Mouse (Mus musculus): Measurements from ENCODE around the gene Cry2. TPM values are rescaled to one million over a fixed set of nuclear protein-coding genes. Genes with fewer than 3 reads are reported as not detected.
A peak's percentile ranks its signal among the peaks of the same experiment; 100 is the strongest.

Cry2 gene
- polyA plus RNA-seq, 1 experiment from 2014 or later: 25.7 TPM

GRCm38 (mm10) chr2:92391116-92391515 lies 42.7 kb downstream of the Cry2 start:
- ATAC-seq (ENCODE audit: borderline replicate concordance, extremely low read depth, low FRiP score, low TSS enrichment): no peak
- 80% methylated on average over 8 of the region's 8 CpGs for WGBS
- H3K27ac ChIP-seq: no peak overlapping the region
- no peaks in the 10 kb centered on the region for H3K9me3 ChIP-seq
- no peak overlapping the region for H3K9ac ChIP-seq
- H3K4me3 ChIP-seq: no peak overlapping the region
- H3K36me3 ChIP-seq: peaks cover 4% of the 10 kb centered on the region; the same call in 1 of the 2 replicates
- no peak overlapping the region for H3K4me2 ChIP-seq
- peaks cover 6% of the 10 kb centered on the region; the same call in 1 of the 2 replicates for H3K27me3 ChIP-seq
- peaks cover 38% of the 10 kb centered on the region for H3K4me1 ChIP-seq

GRCm38 (mm10) chr2:92390206-92390930 lies 43.5 kb downstream of the Cry2 start:
- ATAC-seq (ENCODE audit: borderline replicate concordance, extremely low read depth, low FRiP score, low TSS enrichment): no peak
- Histone ChIP-seq H3K9ac (no peak overlapping the region), H3K4me1 (peaks cover 38% of the 10 kb centered on the region), H3K27me3 (peaks cover 6% of the 10 kb centered on the region; the same call in 1 of the 2 replicates), H3K4me2 (no peak overlapping the region), H3K27ac (no peak overlapping the region), H3K9me3 (no peaks in the 10 kb centered on the region), H3K36me3 (peaks cover 6% of the 10 kb centered on the region; the same call in 1 of the 2 replicates), H3K4me3 (no peak overlapping the region)
- 69% methylated on average over 6 of the region's 6 CpGs for WGBS

- Histone ChIP-seq H3K27ac (peak overlapping the region; percentile 77), H3K27me3 (peaks cover 6% of the 10 kb centered on the region; the same call in 1 of the 2 replicates), H3K4me1 (peaks cover 38% of the 10 kb centered on the region), H3K9ac (peak overlapping the region; percentile 63; the same call in 1 of the 2 replicates), H3K4me3 (peak overlapping the region; percentile 64), H3K36me3 (peaks cover 6% of the 10 kb centered on the region; the same call in 1 of the 2 replicates), H3K9me3 (no peaks in the 10 kb centered on the region), H3K4me2 (peak overlapping the region; percentile 90)
- WGBS: 7% methylated on average over 10 of the region's 10 CpGs
- peak; percentile 3; the same call in 1 of the 2 replicates for ATAC-seq (ENCODE audit: borderline replicate concordance, extremely low read depth, low FRiP score, low TSS enrichment)
These were observed 44.2 kb downstream of the Cry2 start for GRCm38 (mm10) chr2:92389645-92390044.

- peak overlapping the region; percentile 90 for H3K4me2 ChIP-seq
- H3K36me3 ChIP-seq: peaks cover 6% of the 10 kb centered on the region; the same call in 1 of the 2 replicates
- H3K27ac ChIP-seq: peak overlapping the region; percentile 77
- peak overlapping the region; percentile 64 for H3K4me3 ChIP-seq
- ATAC-seq (ENCODE audit: borderline replicate concordance, extremely low read depth, low FRiP score, low TSS enrichment): peak; percentile 89
- H3K9me3 ChIP-seq: no peaks in the 10 kb centered on the region
- under 1% methylated on average over 55 of the region's 62 CpGs for whole genome bisulfite sequencing
- peaks cover 38% of the 10 kb centered on the region for H3K4me1 ChIP-seq
- H3K9ac ChIP-seq: peak overlapping the region; percentile 63
- H3K27me3 ChIP-seq: peaks cover 6% of the 10 kb centered on the region; the same call in 1 of the 2 replicates
These were observed 44.8 kb downstream of the Cry2 start for GRCm38 (mm10) chr2:92388891-92389641.

- Histone ChIP-seq H3K27me3 (peaks cover 6% of the 10 kb centered on the region; the same call in 1 of the 2 replicates), H3K4me2 (peak overlapping the region; percentile 90), H3K4me1 (peaks cover 38% of the 10 kb centered on the region), H3K9me3 (no peaks in the 10 kb centered on the region), H3K27ac (no peak overlapping the region), H3K9ac (peak overlapping the region; percentile 63; the same call in 1 of the 2 replicates), H3K36me3 (peaks cover 10% of the 10 kb centered on the region; the same call in 1 of the 2 replicates), H3K4me3 (peak overlapping the region; percentile 64)
- no peak for ATAC-seq (ENCODE audit: borderline replicate concordance, extremely low read depth, low FRiP score, low TSS enrichment)
- 40% methylated on average over 3 of the region's 3 CpGs for WGBS
These were observed 45.7 kb downstream of the Cry2 start for GRCm38 (mm10) chr2:92388081-92388517.

GRCm38 (mm10) chr2:92387646-92388045 lies 46.2 kb downstream of the Cry2 start:
- H3K4me2 ChIP-seq: no peak overlapping the region
- H3K4me1 ChIP-seq: peaks cover 38% of the 10 kb centered on the region
- no peak for ATAC-seq (ENCODE audit: borderline replicate concordance, extremely low read depth, low FRiP score, low TSS enrichment)
- peaks cover 14% of the 10 kb centered on the region for H3K36me3 ChIP-seq
- 69% methylated on average over 4 of the region's 4 CpGs for WGBS
- H3K4me3 ChIP-seq: no peak overlapping the region; the same call in 1 of the 2 replicates
- H3K9ac ChIP-seq: no peak overlapping the region
- H3K9me3 ChIP-seq: no peaks in the 10 kb centered on the region
- H3K27me3 ChIP-seq: peaks cover 4% of the 10 kb centered on the region; the same call in 1 of the 2 replicates
- H3K27ac ChIP-seq: no peak overlapping the region

DNA sequence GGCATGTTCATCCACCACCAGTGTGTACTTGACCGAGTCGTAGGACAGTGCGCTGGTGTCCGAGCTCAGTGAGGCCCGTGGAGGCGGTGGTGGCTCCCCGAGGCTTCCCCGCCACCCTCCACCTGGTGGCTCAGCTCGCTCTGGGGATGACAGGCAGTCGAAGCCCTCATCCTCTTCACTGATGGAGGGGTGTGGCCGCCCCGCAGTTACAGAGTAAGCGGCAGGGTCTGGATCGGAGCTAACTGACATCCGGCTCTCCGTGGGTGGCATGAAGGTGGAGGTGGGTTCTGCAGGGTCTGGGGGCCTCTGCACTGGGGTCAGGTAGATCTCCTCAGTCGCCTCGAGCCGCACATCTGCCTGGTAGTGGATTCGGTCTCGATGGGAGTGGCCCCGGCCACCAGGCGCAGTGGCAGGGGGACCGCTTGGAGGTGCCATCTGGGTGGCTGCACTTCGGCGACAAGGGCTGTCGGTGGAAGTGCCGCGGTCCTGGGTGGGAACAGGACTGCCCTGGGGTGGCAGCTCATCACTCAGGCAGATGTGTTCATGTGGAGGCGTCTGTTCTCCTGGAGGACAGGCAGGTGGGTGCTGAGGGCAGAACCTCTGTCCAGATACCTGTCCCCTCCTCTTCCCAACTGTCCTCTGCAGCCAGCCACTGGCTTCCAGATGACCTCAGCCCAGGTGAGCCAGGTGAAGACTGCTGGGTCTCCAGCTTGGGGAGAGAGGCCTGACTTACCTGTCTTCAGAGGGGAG lies 46.8 kb downstream of the Cry2 start:
- ATAC-seq (ENCODE audit: borderline replicate concordance, extremely low read depth, low FRiP score, low TSS enrichment): no peak
- Histone ChIP-seq H3K4me1 (peaks cover 31% of the 10 kb centered on the region), H3K4me2 (no peak overlapping the region), H3K9ac (no peak overlapping the region), H3K36me3 (peaks cover 19% of the 10 kb centered on the region), H3K27me3 (no peaks in the 10 kb centered on the region), H3K4me3 (no peak overlapping the region), H3K9me3 (no peaks in the 10 kb centered on the region), H3K27ac (no peak overlapping the region)
- 88% methylated on average over 30 of the region's 30 CpGs for WGBS

DNA sequence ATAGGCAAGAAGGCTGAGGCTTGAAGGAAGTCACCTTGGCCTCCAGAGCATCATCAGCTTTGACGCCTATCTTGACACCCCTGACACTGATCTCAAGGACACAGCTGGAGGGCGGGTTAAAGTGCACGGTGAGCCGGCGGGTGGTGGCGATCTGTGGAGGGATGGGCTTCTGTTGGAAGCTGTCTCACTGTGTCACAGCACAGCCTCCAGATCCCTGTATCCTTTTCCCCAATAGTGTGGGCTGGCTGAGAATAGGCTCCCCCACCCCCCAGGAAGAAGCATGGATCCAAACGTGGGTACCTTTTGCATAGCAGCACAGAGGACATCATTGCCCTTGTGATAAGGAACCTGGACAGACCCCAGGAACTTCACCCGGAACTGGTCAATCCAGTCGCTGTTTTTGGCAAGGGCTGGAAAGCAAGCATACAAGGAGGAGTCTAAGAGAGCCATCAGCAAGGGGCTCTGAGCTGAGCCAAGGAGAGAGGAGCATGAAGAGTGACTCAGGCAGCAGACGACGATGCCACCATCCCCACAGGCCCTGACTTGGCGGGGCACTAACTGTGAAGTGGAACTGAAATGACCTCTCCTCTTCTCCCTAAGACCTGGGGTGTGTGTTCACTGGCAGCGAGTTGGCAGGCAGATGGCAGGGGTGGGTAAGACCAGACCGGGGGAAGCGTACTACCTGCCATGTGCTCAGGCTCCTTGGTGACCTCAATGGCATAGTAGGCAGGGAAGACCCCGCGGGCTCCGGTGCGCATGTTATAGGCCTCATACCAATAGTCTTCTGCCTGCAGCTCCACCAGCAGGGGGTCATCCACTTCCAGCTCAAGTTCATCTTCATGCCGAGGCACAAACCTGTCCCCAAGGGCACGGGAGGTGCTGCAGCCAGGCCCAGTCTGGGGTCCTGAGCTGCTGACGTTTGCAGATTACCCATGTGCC lies 48.5 kb downstream of the Cry2 start:
- Histone ChIP-seq H3K9ac (no peak overlapping the region), H3K27me3 (no peaks in the 10 kb centered on the region), H3K4me3 (no peak overlapping the region), H3K4me2 (no peak overlapping the region), H3K36me3 (peaks cover 23% of the 10 kb centered on the region), H3K9me3 (no peaks in the 10 kb centered on the region), H3K27ac (no peak overlapping the region), H3K4me1 (peaks cover 25% of the 10 kb centered on the region)
- no peak for ATAC-seq (ENCODE audit: borderline replicate concordance, extremely low read depth, low FRiP score, low TSS enrichment)
- WGBS: 72% methylated on average over 22 of the region's 22 CpGs

DNA sequence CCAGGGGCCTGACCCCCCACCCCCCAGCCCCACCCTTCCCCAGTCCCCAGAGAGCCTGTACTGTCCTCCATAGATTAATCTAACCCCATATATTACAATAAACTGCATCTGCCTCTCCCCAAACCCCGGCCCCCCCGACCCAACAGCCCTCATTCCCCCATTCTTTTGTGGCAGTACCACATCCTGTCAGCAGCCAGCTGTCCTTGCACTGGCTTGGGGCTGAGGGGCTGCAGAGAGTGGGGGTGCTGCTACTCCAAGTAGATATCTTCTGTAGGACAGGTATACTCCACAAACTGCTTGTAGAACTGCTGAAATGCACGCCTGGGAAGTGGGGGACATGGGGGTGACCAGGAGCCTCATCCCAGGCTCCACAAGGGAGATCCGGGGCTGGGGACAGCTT lies 49.7 kb downstream of the Cry2 start:
- H3K27me3 ChIP-seq: no peaks in the 10 kb centered on the region
- H3K27ac ChIP-seq: no peak overlapping the region
- WGBS: 57% methylated on average over 4 of the region's 4 CpGs
- H3K36me3 ChIP-seq: peaks cover 36% of the 10 kb centered on the region
- H3K9ac ChIP-seq: no peak overlapping the region
- no peak overlapping the region for H3K4me2 ChIP-seq
- no peaks in the 10 kb centered on the region for H3K9me3 ChIP-seq
- peaks cover 14% of the 10 kb centered on the region for H3K4me1 ChIP-seq
- ATAC-seq (ENCODE audit: borderline replicate concordance, extremely low read depth, low FRiP score, low TSS enrichment): no peak
- no peak overlapping the region for H3K4me3 ChIP-seq

- no peak overlapping the region for H3K4me3 ChIP-seq
- WGBS: 88% methylated on average over 4 of the region's 4 CpGs
- H3K9me3 ChIP-seq: no peaks in the 10 kb centered on the region
- H3K9ac ChIP-seq: no peak overlapping the region
- H3K4me1 ChIP-seq: peaks cover under 1% of the 10 kb centered on the region; the same call in 1 of the 2 replicates
- H3K36me3 ChIP-seq: peaks cover 50% of the 10 kb centered on the region
- no peaks in the 10 kb centered on the region for H3K27me3 ChIP-seq
- no peak overlapping the region for H3K27ac ChIP-seq
- H3K4me2 ChIP-seq: no peak overlapping the region
- ATAC-seq (ENCODE audit: borderline replicate concordance, extremely low read depth, low FRiP score, low TSS enrichment): no peak
These were observed 51.1 kb downstream of the Cry2 start for GRCm38 (mm10) chr2:92382759-92383158.
